ENCODE assay signal across 7 mouse cellular contexts in the genomic region with DNA sequence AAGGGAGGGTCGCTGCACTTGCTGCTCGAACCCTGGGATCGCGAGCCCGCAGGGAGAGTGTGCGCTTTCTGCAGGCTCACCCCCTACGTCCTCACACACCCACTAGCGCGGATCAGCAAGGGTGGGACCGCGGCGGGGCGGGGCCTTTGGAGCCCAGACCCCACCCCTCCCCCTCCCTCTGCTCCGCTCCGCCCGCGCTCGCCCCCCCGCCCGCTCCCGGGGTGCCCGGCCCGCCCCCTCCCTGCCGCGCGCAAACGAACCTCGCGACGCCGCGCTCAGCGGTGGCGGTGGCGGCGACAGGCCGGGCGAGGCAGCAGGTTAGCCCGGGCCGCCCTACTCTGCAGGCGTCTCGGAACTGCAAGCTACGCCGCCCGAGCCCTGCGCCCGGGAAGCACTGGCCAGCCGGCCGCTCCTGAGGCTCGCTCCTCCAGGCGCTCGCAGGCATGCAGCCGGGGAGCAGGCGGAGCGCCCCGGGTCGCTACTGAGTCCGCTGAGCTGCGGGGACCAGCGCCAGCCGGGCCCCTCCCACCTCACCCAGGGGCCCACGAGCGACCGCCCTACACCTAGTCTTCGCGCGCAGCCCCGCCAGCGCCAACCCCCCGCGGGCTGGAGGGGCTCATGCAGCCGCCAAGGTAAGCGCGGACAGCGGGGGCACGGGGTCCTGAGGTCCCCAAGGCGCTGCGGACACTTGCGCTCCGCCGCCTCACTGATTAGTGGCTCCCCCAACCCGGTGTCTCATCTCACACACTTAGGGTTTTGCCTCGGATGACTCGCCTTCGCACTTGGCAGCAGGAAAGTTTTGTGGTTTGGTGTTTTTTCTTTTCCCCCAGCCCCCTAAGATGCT. TPM values are rescaled to one million over a fixed set of nuclear protein-coding genes. Genes with fewer than 3 reads are reported as not detected.
DNase-seq lines count a peak whose midpoint lies in the region; ATAC-seq lines count a peak whose summit lies in the region.

Gene Rgma (plus strand): TSS at position 253 of the 844 bp plus-strand sequence.

- WGBS in hindbrain, embryonic 10.5 days = under 1% methylated on average over 72 of the region's 85 CpGs
- WGBS in stomach, embryonic 15.5 days = under 1% methylated on average over 59 of the region's 85 CpGs

- H3K9ac ChIP-seq in stomach, embryonic 15.5 days = peak within 1 kb of the TSS; percentile 45

- no peak within 1 kb of the TSS for H3K27ac ChIP-seq in brown adipose tissue, adult 24 weeks (replicated peaks; ENCODE audit: low read depth, low read length)
- peak within 1 kb of the TSS; percentile 98 for H3K27ac ChIP-seq in hindbrain, embryonic 10.5 days
- H3K27ac ChIP-seq in stomach, embryonic 15.5 days = peak within 1 kb of the TSS; percentile 89

- peaks cover 50% of the 10 kb centered on the region for H3K27me3 ChIP-seq in hindbrain, embryonic 10.5 days (ENCODE audit: insufficient read depth, poor library complexity, severe bottlenecking)
- 0 out of 2 replicates have a peak, but pooled peaks cover 8% of the 10 kb centered on the region for H3K27me3 ChIP-seq in stomach, embryonic 15.5 days (replicated peaks)

- peaks cover 13% of the 10 kb centered on the region for H3K4me1 ChIP-seq in brown adipose tissue, adult 24 weeks (ENCODE audit: control insufficient read depth, insufficient read depth, insufficient read length, low read length)
- peaks cover 89% of the 10 kb centered on the region for H3K4me1 ChIP-seq in hindbrain, embryonic 10.5 days (replicated peaks)
- peaks cover 28% of the 10 kb centered on the region; the same call in 1 of the 2 replicates for H3K4me1 ChIP-seq in stomach, embryonic 15.5 days

- peak; percentile 72 for DNase-seq in R1 (ENCODE audit: low read depth, low spot score)
- peak in 1 of 2 experiments; percentile 55 for DNase-seq in frontal cortex, adult 2 months (ENCODE audit: extremely low spot score in 1 of 2, low spot score in 1 of 2)
- DNase-seq in hindbrain, embryonic 10.5 days (ENCODE audit: low spot score) = peak; percentile 80
- DNase-seq in layer of hippocampus, postnatal 25 days (ENCODE audit: extremely low spot score in 1 of 2, low spot score in 1 of 2) = no peak
- peak; percentile 56 for DNase-seq in lung, postnatal 36 days

- H3K4me3 ChIP-seq in brown adipose tissue, adult 24 weeks (ENCODE audit: insufficient read depth, low read depth, low read length) = peak within 1 kb of the TSS; percentile 64
- H3K4me3 ChIP-seq in hindbrain, embryonic 10.5 days = peak within 1 kb of the TSS; percentile 91
- peak within 1 kb of the TSS; percentile 71 for H3K4me3 ChIP-seq in stomach, embryonic 15.5 days (replicated peaks)

- ATAC-seq in stomach, embryonic 15.5 days (ENCODE audit: insufficient read depth, low FRiP score, low read depth) = peak; percentile 80

- peak within 1 kb of the TSS; percentile 96 for H3K4me2 ChIP-seq in stomach, embryonic 15.5 days

- peaks cover 15% of the 10 kb centered on the region; the same call in 1 of the 2 replicates for H3K36me3 ChIP-seq in hindbrain, embryonic 10.5 days
- H3K36me3 ChIP-seq in stomach, embryonic 15.5 days = no peaks in the 10 kb centered on the region

- H3K9me3 ChIP-seq in hindbrain, embryonic 10.5 days = no peaks in the 10 kb centered on the region
- H3K9me3 ChIP-seq in stomach, embryonic 15.5 days = no peaks in the 10 kb centered on the region

RNA-seq across cellular contexts. Expression of gene Rgma, which starts in this region (rescaled TPM):
- polyA plus RNA-seq in brown adipose tissue, adult 24 weeks (2012; ENCODE audit: insufficient read depth, insufficient read length, missing spikeins) = 12.8 and 14.5 TPM in 2 replicates
- polyA plus RNA-seq in frontal cortex, adult 2 months (2012; rRNA removed) = 27.9 and 31.7 TPM in 2 replicates
- polyA plus RNA-seq in hindbrain, embryonic 10.5 days (2016; fragmentation: Nextera tagmentation; extraction: Ambion mirVana) = 38.4 and 51.1 TPM in 2 replicates
- 10 to 100 TPM; 50.7 to 62.6 TPM for total RNA-seq in layer of hippocampus, postnatal 25 days (2021)
- polyA plus RNA-seq in stomach, embryonic 15.5 days (2015; fragmentation: Nextera tagmentation; extraction: Ambion mirVana) = 12.1 and 14.9 TPM in 2 replicates

Comparison
In these comparisons a context has a peak if more than half of its experiments do, and no peak if none do; other contexts are left out.
1. DNase-seq: peak in R1 (single experiment), hindbrain, embryonic 10.5 days (single experiment) and lung, postnatal 36 days (single experiment); none in layer of hippocampus, postnatal 25 days (0 of 2).
2. Peak in every context shown above with its lines, with median percentiles within 50 percentile points of each other: H3K4me3 ChIP-seq.